Mouse (Mus musculus): ENCODE measurements around the gene Btbd18. TPM values are rescaled to one million over a fixed set of nuclear protein-coding genes. Genes with fewer than 3 reads are reported as not detected.

Gene Btbd18
- polyA plus RNA-seq, 1 experiment from 2014 or later, result 0.53 TPM

DNA sequence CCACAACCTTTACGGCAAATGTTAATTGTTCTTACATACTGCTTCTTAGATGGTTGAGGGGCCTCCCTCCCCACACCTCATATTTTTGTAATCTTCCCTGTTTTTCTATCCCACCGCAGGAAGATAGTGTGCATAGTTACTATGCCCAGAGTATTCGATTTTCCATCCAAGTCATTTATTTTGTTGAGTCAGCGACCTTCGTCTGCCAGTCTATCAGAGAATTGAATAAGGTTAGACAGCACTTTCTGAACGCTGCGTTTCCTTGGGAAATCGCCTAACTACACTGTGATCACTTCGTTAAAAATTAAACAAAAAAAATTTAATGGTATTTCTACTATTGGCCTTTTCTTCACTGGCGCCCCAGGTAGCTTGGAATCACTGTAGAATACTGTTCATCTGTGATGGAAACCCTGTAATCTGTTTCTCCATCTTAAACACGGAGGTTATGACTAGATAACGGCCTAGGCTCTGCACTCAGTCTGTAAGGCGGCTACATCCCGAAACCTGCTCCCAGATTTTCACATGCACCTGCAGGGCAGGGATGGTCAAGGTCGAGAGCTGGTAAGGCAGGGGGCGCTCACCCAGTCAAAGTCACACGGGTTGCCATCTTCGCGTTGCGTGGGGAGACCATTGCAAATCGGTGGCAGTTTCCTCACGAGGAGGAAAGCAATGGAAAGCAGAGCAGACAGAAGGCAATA lies 18.5 kb downstream of the Btbd18 start:
- Histone ChIP-seq H3K4me1 (replicated peaks) (peaks cover 14% of the 10 kb centered on the region), H3K9ac (replicated peaks) (peak overlapping the region; percentile 58), H3K4me3 (replicated peaks) (peak overlapping the region; percentile 79), H3K9me3 (no peaks in the 10 kb centered on the region), H3K27me3 (no peaks in the 10 kb centered on the region), H3K36me3 (peaks cover 51% of the 10 kb centered on the region), H3K27ac (peak overlapping the region; percentile 53; the same call in 1 of the 2 replicates), H3K4me2 (peak overlapping the region; percentile 76)
- peak; percentile 58 for ATAC-seq (ENCODE audit: insufficient number of reproducible peaks, insufficient read depth, low FRiP score, low TSS enrichment, low read depth)
- WGBS, result 10% methylated on average over 22 of the region's 22 CpGs

GRCm38 (mm10) chr2:84677968-84678880 lies 19.3 kb downstream of the Btbd18 start, which contains the start of the genes Gm28635 and Med19:
TSS of gene Gm28635 (minus strand) at chr2:84678041.
TSS of gene Med19 (plus strand) at chr2:84678402.
- Histone ChIP-seq H3K4me2 (peak within 1 kb of the TSS; percentile 85), H3K9ac (replicated peaks) (peak within 1 kb of the TSS; percentile 66), H3K27me3 (no peaks in the 10 kb centered on the region), H3K4me3 (replicated peaks) (peak within 1 kb of the TSS; percentile 79), H3K9me3 (no peaks in the 10 kb centered on the region), H3K27ac (peak within 1 kb of the TSS; percentile 57), H3K36me3 (peaks cover 48% of the 10 kb centered on the region), H3K4me1 (replicated peaks) (peaks cover 14% of the 10 kb centered on the region)
- under 1% methylated on average over 44 of the region's 44 CpGs for WGBS
- peak; percentile 100 for ATAC-seq (ENCODE audit: insufficient number of reproducible peaks, insufficient read depth, low FRiP score, low TSS enrichment, low read depth)

DNA sequence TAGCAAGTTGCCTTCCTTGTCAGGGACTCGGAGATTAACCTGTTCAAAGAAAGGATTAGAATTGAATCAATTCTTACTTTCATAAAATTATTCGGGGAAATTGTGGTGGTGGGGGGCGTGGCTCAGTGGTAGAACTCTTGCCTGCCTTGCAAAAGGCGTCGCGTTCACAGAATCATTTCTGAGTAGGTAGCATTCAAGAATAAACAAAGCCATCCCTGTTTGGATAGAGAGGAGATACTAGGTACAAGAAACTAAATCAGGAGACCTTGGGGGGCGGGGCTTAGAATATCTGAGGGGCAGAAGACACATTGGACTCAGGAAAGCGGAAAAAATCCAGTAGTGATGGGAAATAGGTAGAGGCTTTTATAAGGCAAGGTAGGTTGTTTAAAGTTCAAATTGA lies 20.1 kb downstream of the Btbd18 start, which contains the start of gene Tmx2:
Tmx2 (minus strand) TSS at position 125 of the 400 bp plus-strand sequence.
- peak within 1 kb of the TSS; percentile 79 for H3K4me3 ChIP-seq (replicated peaks)
- WGBS, result 17% methylated on average over 8 of the region's 8 CpGs
- no peak for ATAC-seq (ENCODE audit: insufficient number of reproducible peaks, insufficient read depth, low FRiP score, low TSS enrichment, low read depth)
- peaks cover 14% of the 10 kb centered on the region for H3K4me1 ChIP-seq (replicated peaks)
- peak within 1 kb of the TSS; percentile 66 for H3K9ac ChIP-seq (replicated peaks)
- H3K27ac ChIP-seq, result peak within 1 kb of the TSS; percentile 57; the same call in 1 of the 2 replicates
- H3K27me3 ChIP-seq, result no peaks in the 10 kb centered on the region
- peaks cover 44% of the 10 kb centered on the region for H3K36me3 ChIP-seq
- H3K9me3 ChIP-seq, result no peaks in the 10 kb centered on the region
- H3K4me2 ChIP-seq, result peak within 1 kb of the TSS; percentile 85

DNA sequence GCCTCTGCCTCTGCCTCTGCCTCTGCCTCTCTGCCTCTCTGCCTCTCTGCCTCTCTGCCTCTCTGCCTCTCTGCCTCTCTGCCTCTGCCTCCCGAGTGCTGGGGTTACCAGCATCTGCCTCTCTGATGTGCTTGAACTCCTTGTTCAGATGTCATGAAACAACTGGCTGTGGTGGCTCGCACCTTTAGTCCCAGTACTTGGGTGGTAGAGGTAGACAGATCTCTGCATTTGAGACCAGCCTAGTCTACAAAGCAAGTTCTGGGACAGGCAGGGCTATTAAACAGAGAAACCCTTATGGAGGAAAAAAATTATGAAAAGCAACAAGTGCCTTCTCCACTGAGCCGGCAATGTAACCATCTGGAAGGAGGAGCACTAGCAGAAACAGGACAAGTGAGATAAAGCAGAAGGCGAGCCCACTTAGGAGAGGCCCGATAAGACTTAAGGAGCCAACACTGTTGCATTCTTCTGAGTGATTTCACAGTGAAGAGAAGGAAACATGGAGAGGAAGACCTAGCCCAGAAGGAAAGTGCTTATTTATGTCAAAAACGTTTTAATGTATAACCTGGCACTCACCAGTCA lies 23.8 kb downstream of the Btbd18 start:
- Histone ChIP-seq H3K9me3 (0 out of 2 replicates have a peak, but pooled peaks cover 5% of the 10 kb centered on the region), H3K4me3 (replicated peaks) (no peak overlapping the region), H3K27me3 (no peaks in the 10 kb centered on the region), H3K36me3 (peaks cover 57% of the 10 kb centered on the region), H3K4me1 (replicated peaks) (peaks cover 9% of the 10 kb centered on the region), H3K9ac (replicated peaks) (no peak overlapping the region), H3K4me2 (no peak overlapping the region), H3K27ac (no peak overlapping the region)
- 79% methylated on average over 6 of the region's 6 CpGs for WGBS
- ATAC-seq (ENCODE audit: insufficient number of reproducible peaks, insufficient read depth, low FRiP score, low TSS enrichment, low read depth), result no peak

GRCm38 (mm10) chr2:84688080-84688844 lies 29.4 kb downstream of the Btbd18 start:
- no peak for ATAC-seq (ENCODE audit: insufficient number of reproducible peaks, insufficient read depth, low FRiP score, low TSS enrichment, low read depth)
- H3K9ac ChIP-seq (replicated peaks), result no peak overlapping the region
- no peak overlapping the region for H3K4me2 ChIP-seq
- no peak overlapping the region for H3K4me3 ChIP-seq (replicated peaks)
- H3K27ac ChIP-seq, result no peak overlapping the region
- 0 out of 2 replicates have a peak, but pooled peaks cover 5% of the 10 kb centered on the region for H3K9me3 ChIP-seq
- peaks cover 89% of the 10 kb centered on the region for H3K36me3 ChIP-seq
- no peaks in the 10 kb centered on the region for H3K27me3 ChIP-seq
- no peaks in the 10 kb centered on the region for H3K4me1 ChIP-seq (replicated peaks)
- 79% methylated on average over 2 of the region's 2 CpGs for WGBS

GRCm38 (mm10) chr2:84690050-84690449 lies 31.2 kb downstream of the Btbd18 start:
- ATAC-seq (ENCODE audit: insufficient number of reproducible peaks, insufficient read depth, low FRiP score, low TSS enrichment, low read depth), result no peak
- no peak overlapping the region for H3K4me2 ChIP-seq

DNA sequence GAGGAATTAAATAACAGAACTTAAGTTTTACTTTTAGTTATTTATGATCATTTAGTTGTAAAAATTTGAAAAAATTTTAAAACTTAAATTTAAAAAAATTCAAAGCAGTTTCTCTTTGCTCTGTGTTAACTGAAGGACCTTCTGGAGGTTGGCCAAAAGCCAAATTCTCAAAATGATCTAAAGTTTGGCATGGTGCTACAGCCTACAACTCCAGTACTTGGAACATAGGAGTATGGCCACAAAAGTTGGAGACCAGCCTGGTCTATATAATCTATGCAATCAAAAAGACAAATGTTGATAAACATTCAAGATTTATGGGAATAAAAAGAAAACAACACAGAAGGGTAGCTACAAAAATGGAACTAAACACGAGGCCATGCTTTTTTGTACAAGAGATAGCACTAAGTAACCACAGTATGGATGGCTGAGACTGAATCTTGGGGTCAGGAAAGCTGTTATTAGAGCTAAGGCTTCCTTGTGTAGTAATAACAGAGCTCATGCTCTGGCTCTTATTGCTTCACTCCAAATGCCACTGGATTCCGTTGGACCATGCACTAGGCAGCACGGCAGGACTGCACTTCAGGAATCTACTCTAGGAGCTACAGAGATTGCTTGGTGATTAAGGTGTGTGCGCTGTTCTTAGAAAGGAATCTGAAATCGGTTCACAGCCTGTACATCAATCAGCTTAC lies 36.3 kb downstream of the Btbd18 start:
- Histone ChIP-seq H3K4me2 (no peak overlapping the region), H3K9me3 (no peaks in the 10 kb centered on the region), H3K27ac (no peak overlapping the region), H3K9ac (replicated peaks) (no peak overlapping the region), H3K4me3 (replicated peaks) (no peak overlapping the region), H3K4me1 (replicated peaks) (no peaks in the 10 kb centered on the region), H3K36me3 (peaks cover 86% of the 10 kb centered on the region), H3K27me3 (no peaks in the 10 kb centered on the region)
- no peak for ATAC-seq (ENCODE audit: insufficient number of reproducible peaks, insufficient read depth, low FRiP score, low TSS enrichment, low read depth)
- WGBS, result 94% methylated on average over 5 of the region's 5 CpGs

More at GRCm38 (mm10) chr2:84690050-84690449, 31.2 kb downstream of the Btbd18 start:
- WGBS, result 89% methylated on average over 12 of the region's 12 CpGs
- H3K4me1 ChIP-seq (replicated peaks), result no peaks in the 10 kb centered on the region
- H3K27ac ChIP-seq, result no peak overlapping the region
- H3K4me3 ChIP-seq (replicated peaks), result no peak overlapping the region
- H3K27me3 ChIP-seq, result no peaks in the 10 kb centered on the region
- no peaks in the 10 kb centered on the region for H3K9me3 ChIP-seq
- no peak overlapping the region for H3K9ac ChIP-seq (replicated peaks)
- peaks cover 92% of the 10 kb centered on the region for H3K36me3 ChIP-seq

- WGBS, result 100% methylated on average over 1 of the region's 1 CpGs
- Histone ChIP-seq H3K4me1 (replicated peaks) (peaks cover 9% of the 10 kb centered on the region), H3K9me3 (no peaks in the 10 kb centered on the region), H3K9ac (replicated peaks) (no peak overlapping the region), H3K27me3 (no peaks in the 10 kb centered on the region), H3K36me3 (peaks cover 79% of the 10 kb centered on the region), H3K4me2 (no peak overlapping the region), H3K4me3 (replicated peaks) (no peak overlapping the region), H3K27ac (no peak overlapping the region)
- ATAC-seq (ENCODE audit: insufficient number of reproducible peaks, insufficient read depth, low FRiP score, low TSS enrichment, low read depth), result no peak
Observed at GRCm38 (mm10) chr2:84703497-84703896, 44.6 kb downstream of the Btbd18 start.

GRCm38 (mm10) chr2:84704329-84704728 lies 45.5 kb downstream of the Btbd18 start:
- H3K4me1 ChIP-seq (replicated peaks), result peaks cover 9% of the 10 kb centered on the region
- WGBS, result 86% methylated on average over 5 of the region's 5 CpGs
- no peak overlapping the region for H3K9ac ChIP-seq (replicated peaks)
- H3K36me3 ChIP-seq, result peaks cover 79% of the 10 kb centered on the region
- no peak overlapping the region for H3K4me2 ChIP-seq
- no peak for ATAC-seq (ENCODE audit: insufficient number of reproducible peaks, insufficient read depth, low FRiP score, low TSS enrichment, low read depth)
- no peak overlapping the region for H3K27ac ChIP-seq
- H3K9me3 ChIP-seq, result no peaks in the 10 kb centered on the region
- H3K27me3 ChIP-seq, result no peaks in the 10 kb centered on the region
- H3K4me3 ChIP-seq (replicated peaks), result no peak overlapping the region

GRCm38 (mm10) chr2:84705295-84705694 lies 46.4 kb downstream of the Btbd18 start:
- whole genome bisulfite sequencing, result 83% methylated on average over 1 of the region's 1 CpGs
- no peak overlapping the region for H3K4me2 ChIP-seq
- no peak for ATAC-seq (ENCODE audit: insufficient number of reproducible peaks, insufficient read depth, low FRiP score, low TSS enrichment, low read depth)
- no peaks in the 10 kb centered on the region for H3K27me3 ChIP-seq
- H3K4me3 ChIP-seq (replicated peaks), result no peak overlapping the region
- no peak overlapping the region for H3K9ac ChIP-seq (replicated peaks)
- H3K27ac ChIP-seq, result no peak overlapping the region
- H3K36me3 ChIP-seq, result peaks cover 81% of the 10 kb centered on the region
- no peaks in the 10 kb centered on the region for H3K9me3 ChIP-seq
- H3K4me1 ChIP-seq (replicated peaks), result peaks cover 9% of the 10 kb centered on the region
